Mouse (Mus musculus) v-Abl transformed pro-B cells (cell line): ENCODE measurements around the gene Rpl18.

ENCODE experiments used
- in situ Hi-C, 2 experiments: fragments of 400-800 bp; cut with MboI; formaldehyde crosslinking; loops; one replicate each; pipeline ENCODE4 v1.15.1; 2025; ENCODE audit not compliant: unreplicated experiment in 2 of 2

Rpl18 gene

DNA sequence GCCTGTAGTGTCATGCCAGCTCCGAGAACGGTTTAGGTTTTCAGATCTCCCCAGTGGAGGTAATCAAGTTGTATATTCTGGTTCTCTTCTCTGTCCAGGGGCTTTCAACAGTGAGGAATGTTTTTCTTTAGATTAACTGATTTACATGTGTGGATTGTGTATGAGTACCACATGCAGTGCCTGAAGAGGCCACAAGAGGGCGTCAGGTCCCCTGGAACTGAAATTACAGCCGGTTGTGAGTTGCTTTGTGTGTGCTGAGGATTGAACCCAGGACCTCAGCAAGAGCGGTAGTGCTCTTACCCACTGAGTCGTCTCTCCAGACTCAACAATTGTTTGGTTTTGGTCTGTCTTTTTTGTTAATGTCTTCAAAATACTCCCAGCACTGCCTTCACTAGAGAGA lies 31.3 kb downstream of the Rpl18 start:
- in situ Hi-C loops, result loop anchor here in 1 of 2 experiments (25.0 kb wide), 1 partner anchor 466 kb away; no protein-coding TSS in a partner anchor

DNA sequence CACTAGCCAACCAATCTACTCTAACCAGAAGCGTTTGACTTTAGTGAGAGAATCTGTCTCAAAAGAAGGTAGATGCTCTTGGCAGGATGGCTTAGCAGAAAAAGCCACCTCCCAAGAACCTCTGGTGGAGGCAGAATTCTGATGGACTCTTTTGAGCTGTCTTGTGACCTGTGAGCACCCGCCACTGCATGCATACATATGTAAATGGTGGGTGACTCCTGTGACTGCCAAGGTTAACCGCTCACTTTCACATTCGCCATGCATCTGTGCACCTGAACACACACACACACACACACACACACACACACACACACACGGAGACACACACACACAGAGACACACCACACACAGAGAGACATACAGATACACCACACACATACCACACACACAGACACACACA lies 32.2 kb downstream of the Rpl18 start:
- in situ Hi-C loops, result loop anchor here in 1 of 2 experiments (25.0 kb wide), 1 partner anchor 465 kb away; no protein-coding TSS in a partner anchor

DNA sequence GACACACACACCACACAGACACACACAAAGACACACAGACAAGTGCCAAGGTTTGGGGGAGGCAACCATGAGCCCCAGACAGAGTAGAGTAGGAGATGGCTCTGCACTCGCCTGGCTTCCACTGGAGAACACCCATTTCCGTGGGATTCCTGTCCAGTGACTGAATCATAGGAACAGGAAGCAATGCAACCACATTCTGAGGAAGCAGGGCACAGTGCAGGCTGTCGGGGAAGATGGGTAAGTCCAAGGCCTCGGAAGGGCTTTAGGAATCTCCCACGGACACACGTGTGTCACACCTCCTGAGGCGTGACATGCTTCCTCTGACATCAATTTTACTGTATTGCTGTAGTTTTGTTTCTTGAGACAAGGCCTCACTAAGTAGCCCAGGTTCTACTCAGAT lies 32.9 kb downstream of the Rpl18 start:
- in situ Hi-C loops, result loop anchor here in 1 of 2 experiments (25.0 kb wide), 1 partner anchor 464 kb away; no protein-coding TSS in a partner anchor

DNA sequence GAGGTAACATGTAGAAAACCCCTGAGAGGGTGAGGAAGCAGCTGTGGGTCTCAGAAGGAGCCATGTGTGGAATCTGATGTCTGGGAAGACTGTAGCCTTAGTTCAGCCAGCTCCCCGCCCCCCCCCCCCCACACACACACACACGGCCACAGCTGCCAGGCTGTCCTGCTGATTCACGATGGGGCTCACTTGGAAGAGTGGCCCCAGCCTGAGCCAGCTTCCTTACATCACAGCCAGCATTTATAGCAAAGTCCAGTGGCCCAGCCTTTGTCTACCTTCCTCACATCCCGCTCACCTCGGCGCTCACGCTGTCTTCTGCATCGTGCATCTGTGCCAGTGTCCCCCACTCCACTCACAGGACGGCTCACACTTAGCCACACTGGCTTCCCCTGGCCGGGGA lies 34.1 kb downstream of the Rpl18 start:
- in situ Hi-C loops, result loop anchor here in 1 of 2 experiments (25.0 kb wide), 1 partner anchor 463 kb away; no protein-coding TSS in a partner anchor

DNA sequence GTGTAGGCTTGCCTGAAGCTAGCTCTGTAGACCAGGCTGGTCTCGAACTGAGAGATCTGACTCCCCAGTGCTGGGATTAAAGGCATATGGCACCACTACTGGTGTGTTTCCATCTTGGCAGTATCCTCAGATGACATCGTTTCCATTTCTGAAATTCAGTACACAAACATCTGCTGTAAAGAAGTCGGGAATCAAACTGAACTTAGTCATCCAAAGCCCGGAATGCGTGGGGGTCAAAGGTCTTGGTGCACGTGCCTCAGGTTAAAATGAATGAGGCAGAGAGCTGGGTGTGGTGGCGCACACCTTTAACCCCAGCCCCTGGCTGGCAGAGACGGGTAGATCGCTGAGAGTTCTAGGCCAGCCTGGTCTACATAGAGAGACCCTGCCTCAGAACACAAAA lies 34.9 kb downstream of the Rpl18 start:
- in situ Hi-C loops, result no loop called here

DNA sequence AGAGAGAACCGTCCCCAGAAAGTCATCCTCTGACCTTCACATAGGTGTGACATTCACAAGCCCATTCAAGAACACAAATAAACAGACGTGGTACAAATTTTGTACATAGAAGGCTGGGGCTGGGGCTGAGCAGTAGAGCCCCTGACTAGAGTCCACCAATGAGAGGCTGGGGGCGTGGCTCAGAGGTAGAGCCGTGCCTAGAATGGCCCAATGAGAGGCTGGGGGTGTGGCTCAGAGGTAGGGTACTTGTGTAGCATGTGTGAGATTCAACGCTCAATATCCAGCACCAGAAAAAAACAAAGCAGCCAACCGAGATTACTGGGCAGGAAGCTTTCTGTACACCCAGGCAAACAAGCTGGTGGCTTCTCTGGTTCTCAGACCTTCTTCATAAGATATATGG lies 40.4 kb downstream of the Rpl18 start:
- in situ Hi-C loops, result no loop called here

DNA sequence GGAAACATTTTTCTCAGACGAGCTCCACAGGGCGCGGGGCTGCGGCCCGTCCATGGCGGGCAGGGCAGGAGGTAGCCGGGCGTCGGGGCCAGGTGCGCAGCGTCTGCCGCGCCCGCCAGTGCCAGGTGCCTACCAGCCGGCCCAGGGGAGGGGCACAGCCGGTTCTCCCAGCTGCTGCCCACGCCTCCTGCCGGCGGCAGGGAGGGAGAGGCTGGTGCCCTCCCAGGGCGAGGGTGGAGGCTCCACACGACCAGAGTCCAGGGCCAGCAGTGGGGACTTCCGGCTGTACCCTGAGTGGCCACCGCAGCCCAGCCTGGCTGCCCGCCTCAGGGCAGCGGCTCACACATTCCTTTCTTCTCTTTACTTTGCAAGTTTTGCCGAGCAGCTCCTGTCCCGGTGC lies 44.1 kb downstream of the Rpl18 start:
- in situ Hi-C loops, result no loop called here

DNA sequence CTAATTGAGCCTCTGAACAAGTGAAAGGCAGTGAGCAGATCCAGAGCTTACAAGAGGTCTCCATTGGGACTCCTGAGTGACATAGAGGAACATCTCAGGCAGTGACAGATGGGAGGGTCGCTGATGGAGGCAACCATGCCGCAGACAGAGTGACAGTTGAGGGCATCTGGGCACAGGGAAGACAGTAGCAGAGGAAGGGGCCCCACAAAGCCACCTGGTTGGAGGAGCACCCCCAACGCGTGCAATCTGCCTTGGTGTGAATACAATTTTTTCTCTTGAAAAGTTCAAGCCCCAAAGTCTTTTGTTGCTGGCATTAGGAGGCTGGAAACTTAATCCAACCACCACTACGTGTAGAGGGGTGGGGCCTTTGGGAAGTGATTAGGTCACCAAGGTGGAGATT lies 44.9 kb downstream of the Rpl18 start:
- in situ Hi-C loops, result no loop called here

DNA sequence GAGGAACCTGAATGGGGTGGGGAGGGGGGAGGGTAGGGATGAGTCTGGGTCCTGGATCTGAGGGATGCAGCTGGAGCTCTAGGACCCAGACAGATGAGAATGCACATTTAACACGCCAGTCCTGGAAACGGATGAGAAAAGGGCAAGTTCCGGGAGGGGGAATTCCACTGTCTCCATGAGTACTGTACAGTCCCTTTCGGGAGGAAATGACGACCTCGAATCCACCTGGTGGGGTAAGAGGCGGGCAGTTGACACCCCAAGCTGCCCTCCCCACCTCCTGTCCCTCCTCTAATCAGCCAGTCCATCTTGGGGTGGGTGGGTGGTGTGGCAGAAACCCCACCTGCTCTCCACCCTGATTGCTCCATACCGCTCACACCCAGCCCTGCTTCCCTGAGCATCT lies 50.7 kb downstream of the Rpl18 start:
- in situ Hi-C loops, result no loop called here

DNA sequence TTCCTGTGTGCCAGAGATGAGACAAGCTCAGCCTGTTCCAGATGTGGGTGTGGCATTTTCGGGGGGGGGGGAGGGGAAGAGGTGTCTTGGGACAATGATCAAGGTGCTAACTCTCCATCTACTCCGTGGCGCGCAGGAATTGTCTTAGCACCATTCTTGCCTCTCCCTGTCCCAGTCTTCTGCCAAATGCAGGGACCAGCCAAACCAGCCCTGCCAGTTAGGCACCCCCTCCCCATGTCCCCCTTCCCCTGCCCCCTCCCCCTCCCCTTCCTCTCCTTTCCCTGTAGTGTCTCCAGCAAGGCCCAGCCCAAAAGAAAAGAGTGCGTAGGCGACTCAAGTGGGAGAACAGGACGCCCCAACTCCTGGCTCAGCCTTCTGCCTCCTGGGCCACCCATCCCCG lies 51.5 kb downstream of the Rpl18 start:
- in situ Hi-C loops, result no loop called here

DNA sequence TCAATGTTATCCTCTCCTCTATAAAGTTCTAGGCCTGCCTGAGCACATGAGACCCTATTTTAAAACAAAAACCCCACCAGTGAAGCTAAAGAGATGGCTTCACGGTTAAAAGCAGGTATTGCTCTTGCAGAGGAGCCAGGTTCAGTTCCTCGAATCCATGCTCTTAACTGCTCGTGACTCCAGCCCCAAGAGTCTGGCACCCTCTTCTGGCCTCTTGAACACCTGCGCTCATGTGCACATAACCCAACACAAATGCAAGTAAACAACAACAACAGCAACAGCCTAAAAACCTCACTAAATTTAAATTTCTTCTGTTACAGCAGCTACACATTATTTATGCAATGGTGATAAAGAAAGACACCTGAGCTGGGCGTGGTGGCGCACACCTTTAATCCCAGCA lies 52.2 kb downstream of the Rpl18 start:
- in situ Hi-C loops, result no loop called here
